Mouse (Mus musculus) midbrain, postnatal 0 days (tissue): ENCODE measurements around the gene Sgsm2. TPM values are rescaled to one million over a fixed set of nuclear protein-coding genes. Genes with fewer than 3 reads are reported as not detected.

Experiments used
- ATAC-seq: fragments of 200-750 bp; cut with Nextera tagmentation; 2 replicates; pipeline ENCODE4 v1.8.0; 2017; ENCODE audit warnings: moderate number of reproducible peaks, mild to moderate bottlenecking, moderate TSS enrichment, moderate library complexity; ENCODE audit not compliant: low FRiP score
- DNase-seq: peaks from one replicate; pipeline ENCODE4 v3.0.0-alpha.2; 2015; ENCODE audit warnings: low spot score
- H3K27ac ChIP-seq: fragments of 300-500 bp; sonication (generic); 2 replicates; pipeline ENCODE4 v1.5.1; 2014; ENCODE audit warnings: low read depth, mild to moderate bottlenecking, low read length, mixed read lengths
- H3K27me3 ChIP-seq: fragments of 300-500 bp; sonication (generic); 2 replicates; pipeline ENCODE4 v1.6.1; 2014; ENCODE audit warnings: low read length, control low read depth, mixed read lengths; ENCODE audit not compliant: insufficient read depth
- H3K36me3 ChIP-seq: fragments of 300-500 bp; sonication (generic); 2 replicates; pipeline ENCODE4 v1.6.1; 2014; ENCODE audit warnings: low read length, control low read depth, mixed read lengths; ENCODE audit not compliant: insufficient read depth
- H3K4me1 ChIP-seq: fragments of 300-500 bp; sonication (generic); 2 replicates; pipeline ENCODE4 v1.6.1; 2014; ENCODE audit warnings: mild to moderate bottlenecking, control low read depth, antibody characterized with exemption, low read length, mixed read lengths; ENCODE audit not compliant: insufficient read depth
- H3K4me2 ChIP-seq: fragments of 300-500 bp; sonication (generic); 2 replicates; pipeline ENCODE4 v1.6.1; 2014; ENCODE audit warnings: low read depth, mild to moderate bottlenecking, low read length, mixed read lengths; ENCODE audit not compliant: poor library complexity, severe bottlenecking
- H3K4me3 ChIP-seq: fragments of 300-500 bp; sonication (generic); 2 replicates; pipeline ENCODE4 v1.5.1; 2014; ENCODE audit warnings: low read depth, mild to moderate bottlenecking, low read length, moderate library complexity
- H3K9ac ChIP-seq: fragments of 300-500 bp; sonication (generic); replicated peaks from 2 replicates; pipeline ENCODE4 v1.6.1; 2014; ENCODE audit warnings: mild to moderate bottlenecking, low read length, moderate library complexity, mixed read lengths; ENCODE audit not compliant: poor library complexity, severe bottlenecking
- H3K9me3 ChIP-seq: fragments of 300-500 bp; sonication (generic); 2 replicates; pipeline ENCODE4 v1.6.1; 2016; ENCODE audit warnings: low read length, control low read depth
- CTCF ChIP-seq: IDR thresholded peaks from 2 replicates; pipeline ENCODE4 v1.5.1; 2016; ENCODE audit warnings: antibody characterized with exemption, mild to moderate bottlenecking
- WGBS: fragments of 180-500 bp; shearing (Covaris S2); extraction: QIAGEN DNeasy Blood & Tissue Kit; methylation state at CpG from one replicate; pipeline ENCODE4 v1.1.7; 2014; 5-methylcytosine and 5-hydroxymethylcytosine counted together
- polyA plus RNA-seq: library from polyadenylated mRNA; unstranded; fragments of >200 nt; fragmentation: Nextera tagmentation; extraction: Ambion mirVana; gene quantifications from 2 replicates; pipeline ENCODE4 v1.2.1, GENCODE M21; 2015
- total RNA-seq: library from RNA; depleted of rRNA; stranded (reverse); fragments of >200 nt; gene quantifications from 2 replicates; pipeline ENCODE4 v1.2.3, GENCODE M21; 2014

Gene Sgsm2
- total and polyA plus RNA-seq, 2 experiments from 2014 or later: 28.8 to 49.1 TPM

- H3K27ac ChIP-seq: no peak overlapping the region
- no peak overlapping the region for H3K4me3 ChIP-seq
- H3K36me3 ChIP-seq: no peaks in the 10 kb centered on the region
- no peaks in the 10 kb centered on the region for H3K27me3 ChIP-seq
- H3K4me2 ChIP-seq: no peak overlapping the region
- H3K9me3 ChIP-seq: no peaks in the 10 kb centered on the region
- no peak overlapping the region for H3K9ac ChIP-seq
- WGBS: 67% methylated on average over 3 of the region's 3 CpGs
- no peak for TF ChIP-seq CTCF
- peaks cover 9% of the 10 kb centered on the region; the same call in 1 of the 2 replicates for H3K4me1 ChIP-seq
- ATAC-seq (no peak), DNase-seq (no peak)
Measured at GRCm38 (mm10) chr11:74874630-74875029, 22.2 kb downstream of the Sgsm2 start.

GRCm38 (mm10) chr11:74870991-74871622, 25.8 kb downstream of the Sgsm2 start:
- no peak overlapping the region; the same call in 1 of the 2 replicates for H3K4me2 ChIP-seq
- no peaks in the 10 kb centered on the region for H3K9me3 ChIP-seq
- H3K27me3 ChIP-seq: no peaks in the 10 kb centered on the region
- peak; percentile 56 for TF ChIP-seq CTCF
- H3K27ac ChIP-seq: peak overlapping the region; percentile 71
- peaks cover 24% of the 10 kb centered on the region for H3K36me3 ChIP-seq
- peaks cover 6% of the 10 kb centered on the region for H3K4me1 ChIP-seq
- ATAC-seq: no peak
- 21% methylated on average over 12 of the region's 12 CpGs for WGBS
- DNase-seq: peak; percentile 58
- no peak overlapping the region for H3K4me3 ChIP-seq
- no peak overlapping the region; the same call in 1 of the 2 replicates for H3K9ac ChIP-seq

GRCm38 (mm10) chr11:74870544-74870943, 26.3 kb downstream of the Sgsm2 start:
- no peaks in the 10 kb centered on the region for H3K9me3 ChIP-seq
- H3K27me3 ChIP-seq: no peaks in the 10 kb centered on the region
- no peak for TF ChIP-seq CTCF
- peak overlapping the region; percentile 71; the same call in 1 of the 2 replicates for H3K27ac ChIP-seq
- H3K36me3 ChIP-seq: peaks cover 24% of the 10 kb centered on the region
- ATAC-seq: no peak
- no peak overlapping the region for H3K4me3 ChIP-seq
- WGBS: 74% methylated on average over 4 of the region's 4 CpGs
- DNase-seq: no peak
- H3K9ac ChIP-seq: no peak overlapping the region
- no peak overlapping the region for H3K4me2 ChIP-seq
- H3K4me1 ChIP-seq: peaks cover 6% of the 10 kb centered on the region

GRCm38 (mm10) chr11:74869603-74870002, 27.3 kb downstream of the Sgsm2 start:
- no peak for TF ChIP-seq CTCF

GRCm38 (mm10) chr11:74868046-74868760, 28.7 kb downstream of the Sgsm2 start:
- Histone ChIP-seq H3K27ac (no peak overlapping the region), H3K9ac (no peak overlapping the region), H3K4me1 (peaks cover 6% of the 10 kb centered on the region), H3K4me3 (no peak overlapping the region), H3K36me3 (peaks cover 47% of the 10 kb centered on the region), H3K9me3 (no peaks in the 10 kb centered on the region), H3K4me2 (no peak overlapping the region), H3K27me3 (no peaks in the 10 kb centered on the region)
- 90% methylated on average over 13 of the region's 13 CpGs for WGBS
- TF ChIP-seq CTCF: no peak
- no peak for ATAC-seq
- DNase-seq: no peak

More at GRCm38 (mm10) chr11:74869603-74870002, 27.3 kb downstream of the Sgsm2 start:
- peak overlapping the region; percentile 60 for H3K27ac ChIP-seq
- WGBS: 51% methylated on average over 6 of the region's 6 CpGs
- H3K9ac ChIP-seq: no peak overlapping the region
- DNase-seq: no peak
- no peaks in the 10 kb centered on the region for H3K9me3 ChIP-seq
- peaks cover 34% of the 10 kb centered on the region for H3K36me3 ChIP-seq
- no peaks in the 10 kb centered on the region for H3K27me3 ChIP-seq
- H3K4me3 ChIP-seq: no peak overlapping the region
- peak; percentile 71 for ATAC-seq
- peaks cover 6% of the 10 kb centered on the region for H3K4me1 ChIP-seq
- H3K4me2 ChIP-seq: no peak overlapping the region

- peak; percentile 28 for DNase-seq
Measured at GRCm38 (mm10) chr11:74867181-74867580, 29.7 kb downstream of the Sgsm2 start.

More at GRCm38 (mm10) chr11:74867181-74867580, 29.7 kb downstream of the Sgsm2 start:
- Histone ChIP-seq H3K4me1 (peaks cover 6% of the 10 kb centered on the region), H3K27me3 (no peaks in the 10 kb centered on the region), H3K27ac (0 out of 2 replicates have a peak overlapping the region, but pooled peaks have one; percentile 6), H3K36me3 (peaks cover 57% of the 10 kb centered on the region), H3K4me2 (no peak overlapping the region), H3K4me3 (no peak overlapping the region), H3K9ac (no peak overlapping the region), H3K9me3 (no peaks in the 10 kb centered on the region)
- no peak for ATAC-seq
- no peak for TF ChIP-seq CTCF
- WGBS: 86% methylated on average over 2 of the region's 2 CpGs
